Mouse (Mus musculus) myocyte (in vitro differentiated cells): ENCODE measurements around the gene Alx3. TPM values are rescaled to one million over a fixed set of nuclear protein-coding genes. Genes with fewer than 3 reads are reported as not detected.

Experiments
- H3K27me3 ChIP-seq: one replicate; pipeline ENCODE4 v1.6.1; 2011; ENCODE audit not compliant: control insufficient read depth, insufficient read depth, insufficient read length
- H3K36me3 ChIP-seq: one replicate; pipeline ENCODE4 v1.6.1; 2011; ENCODE audit not compliant: control insufficient read depth, insufficient read depth
- H3K4me2 ChIP-seq: one replicate; pipeline ENCODE4 v1.6.1; 2011; ENCODE audit warnings: low read depth, control low read depth
- H3K4me3 ChIP-seq: one replicate; pipeline ENCODE4 v1.5.1; 2011; ENCODE audit warnings: mild to moderate bottlenecking, control low read depth, moderate library complexity
- H3K79me2 ChIP-seq: one replicate; pipeline ENCODE4 v1.6.1; 2011; ENCODE audit not compliant: control insufficient read depth, insufficient read depth
- H3ac ChIP-seq: one replicate; pipeline ENCODE4 v1.6.1; 2011; ENCODE audit not compliant: control insufficient read depth, insufficient read length
- CEBPB ChIP-seq: IDR thresholded peaks from 2 replicates; pipeline ENCODE4 v1.6.1; 2011; ENCODE audit warnings: mild to moderate bottlenecking, moderate library complexity; ENCODE audit not compliant: poor library complexity, insufficient read depth, severe bottlenecking
- E2F4 ChIP-seq: IDR thresholded peaks from one replicate; pipeline ENCODE4 v1.6.1; 2011; ENCODE audit warnings: mild to moderate bottlenecking, control low read depth, moderate library complexity; ENCODE audit not compliant: insufficient read depth
- MAX ChIP-seq: IDR thresholded peaks from one replicate; pipeline ENCODE4 v1.6.1; 2011; ENCODE audit warnings: low read depth, mild to moderate bottlenecking, control low read depth
- MYOD1 ChIP-seq, 3 experiments: IDR thresholded peaks; one replicate each; pipeline ENCODE4 v1.6.1; 2011; ENCODE audit warnings: control low read depth in 2 of 3, low read depth in 2 of 3, mild to moderate bottlenecking in 2 of 3, moderate library complexity in 1 of 3; ENCODE audit not compliant: insufficient read length in 2 of 3, control insufficient read depth in 1 of 3
- MYOG ChIP-seq, 3 experiments: IDR thresholded peaks; one replicate each; pipeline ENCODE4 v1.6.1; 2011; ENCODE audit warnings: control low read depth in 2 of 3, low read depth in 2 of 3, mild to moderate bottlenecking in 2 of 3; ENCODE audit not compliant: insufficient read length in 2 of 3, control insufficient read depth in 1 of 3, insufficient read depth in 1 of 3
- POLR2A ChIP-seq: IDR thresholded peaks from one replicate; pipeline ENCODE4 v1.6.1; 2011; ENCODE audit warnings: low read depth, mild to moderate bottlenecking, control low read depth, moderate library complexity; ENCODE audit not compliant: insufficient read length
- POLR2AphosphoS2 ChIP-seq: IDR thresholded peaks from one replicate; pipeline ENCODE4 v1.6.1; 2011; ENCODE audit warnings: low read depth, control low read depth; ENCODE audit not compliant: insufficient read length
- REST ChIP-seq: IDR thresholded peaks from one replicate; pipeline ENCODE4 v1.6.1; 2011; ENCODE audit warnings: mild to moderate bottlenecking, control low read depth, moderate library complexity; ENCODE audit not compliant: insufficient read depth, insufficient read length
- SRF ChIP-seq: IDR thresholded peaks from one replicate; pipeline ENCODE4 v1.6.1; 2011; ENCODE audit warnings: low read depth; ENCODE audit not compliant: control insufficient read depth, insufficient read length
- TCF12 ChIP-seq: IDR thresholded peaks from one replicate; pipeline ENCODE4 v1.6.1; 2011; ENCODE audit warnings: mild to moderate bottlenecking, control low read depth; ENCODE audit not compliant: poor library complexity, insufficient read depth, severe bottlenecking
- TCF3 ChIP-seq: IDR thresholded peaks from one replicate; pipeline ENCODE4 v1.6.1; 2011; ENCODE audit warnings: low read depth, control low read depth; ENCODE audit not compliant: insufficient read length
- USF1 ChIP-seq: IDR thresholded peaks from one replicate; pipeline ENCODE4 v1.6.1; 2011; ENCODE audit warnings: low read depth, mild to moderate bottlenecking, control low read depth, moderate library complexity
- polyA plus RNA-seq: library from polyadenylated mRNA; unstranded; fragments of >200 nt; fragmentation: generic; extraction: Trizol; gene quantifications from one replicate; pipeline ENCODE4 v1.2.1, GENCODE M21; 2012; ENCODE audit warnings: missing spikeins

The Alx3 gene
- polyA plus RNA-seq, 1 experiment: not detected

DNA sequence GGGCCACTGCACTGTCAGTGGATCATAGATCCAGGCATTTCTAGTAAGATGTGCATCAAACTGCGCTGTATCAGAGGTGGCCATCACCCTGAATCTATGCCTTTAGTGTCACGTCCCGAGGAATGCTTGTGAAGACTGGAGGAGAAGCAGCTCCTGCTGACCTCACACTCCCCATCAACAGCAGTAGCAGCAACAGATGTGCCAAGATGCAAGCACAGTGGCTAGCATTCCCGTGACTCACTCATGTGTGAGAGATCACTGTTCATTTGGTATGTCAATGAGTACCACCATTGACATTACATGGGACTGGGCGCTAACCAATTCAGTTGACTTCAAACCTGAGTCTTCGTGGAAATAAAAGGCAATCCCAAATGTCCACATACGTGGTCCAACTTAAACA, 32.8 kb downstream of the Alx3 start:
- H3K4me3 ChIP-seq: no peak overlapping the region
- peaks cover 29% of the 10 kb centered on the region for H3K79me2 ChIP-seq
- TF ChIP-seq MYOD1 (IDR thresholded peaks at IDR 0.05; ENCODE audit: control insufficient read depth in 1 of 3, insufficient read length in 2 of 3, low read depth in 2 of 3) (no peak), POLR2AphosphoS2 (peak; percentile 19)
- H3K27me3 ChIP-seq: no peaks in the 10 kb centered on the region
- no peak overlapping the region for H3K4me2 ChIP-seq
- peaks cover 40% of the 10 kb centered on the region for H3K36me3 ChIP-seq
- H3ac ChIP-seq: no peak overlapping the region

- Histone ChIP-seq H3K4me3 (no peak overlapping the region), H3K79me2 (peaks cover 29% of the 10 kb centered on the region), H3ac (no peak overlapping the region), H3K36me3 (peaks cover 40% of the 10 kb centered on the region), H3K27me3 (no peaks in the 10 kb centered on the region), H3K4me2 (no peak overlapping the region)
- TF ChIP-seq TCF3 (no peak), USF1 (no peak), SRF (no peak), POLR2A (no peak), E2F4 (no peak), TCF12 (no peak), REST (no peak), POLR2AphosphoS2 (no peak)
Measured at GRCm38 (mm10) chr3:107628551-107628950, 33.7 kb downstream of the Alx3 start.

DNA sequence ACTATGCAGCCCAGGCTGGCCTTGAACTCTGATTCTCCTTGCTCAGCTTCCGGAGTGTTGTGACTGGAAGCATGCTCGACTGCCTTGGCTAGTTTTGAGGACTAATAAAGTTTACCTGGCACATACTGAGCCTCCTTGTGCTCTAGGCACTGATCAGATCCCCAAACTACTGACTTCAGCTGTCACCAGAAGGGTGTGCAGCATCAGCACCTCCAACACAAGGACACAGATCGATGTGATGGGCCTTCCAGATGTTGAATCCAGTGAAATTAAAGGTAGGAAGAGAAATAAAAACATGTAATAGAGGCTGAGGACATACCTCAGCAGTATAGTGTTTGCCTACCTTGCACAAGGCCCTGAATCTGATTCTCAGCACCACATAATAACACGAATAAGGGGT, 34.6 kb downstream of the Alx3 start:
- no peak overlapping the region for H3K4me2 ChIP-seq
- no peaks in the 10 kb centered on the region for H3K27me3 ChIP-seq
- no peak overlapping the region for H3ac ChIP-seq
- H3K36me3 ChIP-seq: peaks cover 40% of the 10 kb centered on the region
- peaks cover 29% of the 10 kb centered on the region for H3K79me2 ChIP-seq
- no peak overlapping the region for H3K4me3 ChIP-seq
- TF ChIP-seq USF1 (no peak), E2F4 (no peak), MAX (no peak), POLR2A (no peak), TCF3 (no peak)

DNA sequence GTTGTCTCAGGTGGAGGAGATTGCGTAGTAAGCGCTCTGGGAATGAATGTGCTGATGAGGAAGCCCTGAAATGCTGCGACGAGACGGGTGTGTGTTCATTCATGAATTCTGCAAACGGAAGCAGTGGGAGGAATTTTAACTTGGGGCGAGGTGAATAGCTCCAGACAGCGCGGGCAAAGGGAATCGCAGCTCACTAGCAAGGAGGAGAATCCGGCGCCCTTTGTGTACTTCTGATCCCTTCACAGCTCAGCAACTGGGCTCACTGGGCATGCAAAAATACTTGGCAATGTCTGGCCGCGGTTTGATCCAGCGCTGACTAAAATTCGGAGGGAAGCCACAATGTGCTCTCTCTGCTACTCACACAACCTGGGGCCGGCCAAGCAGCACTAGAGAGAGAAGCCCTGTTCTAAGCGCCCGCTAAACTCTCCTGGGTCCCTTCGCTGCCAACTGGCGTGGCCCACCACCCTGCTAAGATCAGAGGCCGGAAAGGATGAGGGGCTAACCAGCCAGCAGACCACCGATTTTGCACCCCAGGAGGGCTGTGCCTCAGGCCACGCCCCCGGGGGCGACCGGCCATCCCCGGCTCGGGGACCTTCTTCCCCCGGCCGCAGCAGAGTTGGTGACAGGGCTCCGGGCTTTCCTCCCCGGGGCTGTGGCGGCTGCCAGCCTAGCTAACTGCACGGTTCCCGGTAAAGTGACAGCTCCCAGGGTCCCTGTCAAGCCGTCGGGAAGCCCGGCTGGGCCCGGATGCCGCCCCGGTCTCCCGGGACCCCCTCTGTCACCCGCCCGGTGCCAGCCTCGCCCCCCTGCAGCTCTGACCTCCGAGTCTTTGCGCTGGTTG, 36.1 kb downstream of the Alx3 start, which contains the start of gene Gm10961:
Gene Gm10961, plus strand, starts transcription at position 641 of the 841 bp plus-strand sequence.
- TF ChIP-seq TCF3 (no peak), E2F4 (no peak), POLR2AphosphoS2 (no peak), POLR2A (no peak), MYOG (IDR thresholded peaks at IDR 0.05; ENCODE audit: control insufficient read depth in 1 of 3, insufficient read depth in 1 of 3, insufficient read length in 2 of 3, low read depth in 2 of 3) (no peak), REST (no peak), MAX (no peak), SRF (no peak)
- no peaks in the 10 kb centered on the region for H3K27me3 ChIP-seq
- H3K4me2 ChIP-seq: peak within 1 kb of the TSS; percentile 86
- H3K79me2 ChIP-seq: peaks cover 29% of the 10 kb centered on the region
- peaks cover 27% of the 10 kb centered on the region for H3K36me3 ChIP-seq
- H3K4me3 ChIP-seq: peak within 1 kb of the TSS; percentile 67
- peak within 1 kb of the TSS; percentile 87 for H3ac ChIP-seq

- Histone ChIP-seq H3K4me3 (peak within 1 kb of the TSS; percentile 67), H3K36me3 (peaks cover 21% of the 10 kb centered on the region), H3K79me2 (peaks cover 29% of the 10 kb centered on the region), H3K27me3 (peaks cover 5% of the 10 kb centered on the region), H3ac (peak within 1 kb of the TSS; percentile 87), H3K4me2 (peak within 1 kb of the TSS; percentile 86)
- peak in 1 of 3 experiments; percentile 14 for TF ChIP-seq MYOD1 (IDR thresholded peaks at IDR 0.05; ENCODE audit: control insufficient read depth in 1 of 3, insufficient read length in 2 of 3, low read depth in 2 of 3)
- peak; percentile 81 for TF ChIP-seq POLR2AphosphoS2
- no peak for TF ChIP-seq TCF12
- peak; percentile 52 for TF ChIP-seq POLR2A
Measured at GRCm38 (mm10) chr3:107631523-107631958, 36.7 kb downstream of the Alx3 start, which contains the start of gene Strip1. Gene Strip1, minus strand, starts transcription at chr3:107631694.

GRCm38 (mm10) chr3:107632786-107633185, 38.0 kb downstream of the Alx3 start:
- Histone ChIP-seq H3K27me3 (peaks cover 11% of the 10 kb centered on the region), H3K79me2 (peaks cover 29% of the 10 kb centered on the region), H3K36me3 (peaks cover 10% of the 10 kb centered on the region), H3ac (no peak overlapping the region), H3K4me3 (peak overlapping the region; percentile 67), H3K4me2 (no peak overlapping the region)
- TF ChIP-seq USF1 (no peak), E2F4 (no peak), SRF (no peak), MYOD1 (IDR thresholded peaks at IDR 0.05; ENCODE audit: control insufficient read depth in 1 of 3, insufficient read length in 2 of 3, low read depth in 2 of 3) (no peak), POLR2A (no peak), REST (no peak), TCF12 (no peak), POLR2AphosphoS2 (no peak), MYOG (IDR thresholded peaks at IDR 0.05; ENCODE audit: control insufficient read depth in 1 of 3, insufficient read depth in 1 of 3, insufficient read length in 2 of 3, low read depth in 2 of 3) (no peak), MAX (no peak), TCF3 (no peak), CEBPB (no peak)
